Mouse (Mus musculus) liver, adult (tissue): ENCODE results near the gene 1810037I17Rik.
A peak's percentile ranks its signal among the peaks of the same experiment; 100 is the strongest.

Source experiments
- GATA4 ChIP-seq: IDR thresholded peaks from 2 replicates; pipeline ENCODE4 v1.6.1; 2014; ENCODE audit warnings: mild to moderate bottlenecking, low read length; ENCODE audit not compliant: insufficient replicate concordance

Gene 1810037I17Rik

DNA sequence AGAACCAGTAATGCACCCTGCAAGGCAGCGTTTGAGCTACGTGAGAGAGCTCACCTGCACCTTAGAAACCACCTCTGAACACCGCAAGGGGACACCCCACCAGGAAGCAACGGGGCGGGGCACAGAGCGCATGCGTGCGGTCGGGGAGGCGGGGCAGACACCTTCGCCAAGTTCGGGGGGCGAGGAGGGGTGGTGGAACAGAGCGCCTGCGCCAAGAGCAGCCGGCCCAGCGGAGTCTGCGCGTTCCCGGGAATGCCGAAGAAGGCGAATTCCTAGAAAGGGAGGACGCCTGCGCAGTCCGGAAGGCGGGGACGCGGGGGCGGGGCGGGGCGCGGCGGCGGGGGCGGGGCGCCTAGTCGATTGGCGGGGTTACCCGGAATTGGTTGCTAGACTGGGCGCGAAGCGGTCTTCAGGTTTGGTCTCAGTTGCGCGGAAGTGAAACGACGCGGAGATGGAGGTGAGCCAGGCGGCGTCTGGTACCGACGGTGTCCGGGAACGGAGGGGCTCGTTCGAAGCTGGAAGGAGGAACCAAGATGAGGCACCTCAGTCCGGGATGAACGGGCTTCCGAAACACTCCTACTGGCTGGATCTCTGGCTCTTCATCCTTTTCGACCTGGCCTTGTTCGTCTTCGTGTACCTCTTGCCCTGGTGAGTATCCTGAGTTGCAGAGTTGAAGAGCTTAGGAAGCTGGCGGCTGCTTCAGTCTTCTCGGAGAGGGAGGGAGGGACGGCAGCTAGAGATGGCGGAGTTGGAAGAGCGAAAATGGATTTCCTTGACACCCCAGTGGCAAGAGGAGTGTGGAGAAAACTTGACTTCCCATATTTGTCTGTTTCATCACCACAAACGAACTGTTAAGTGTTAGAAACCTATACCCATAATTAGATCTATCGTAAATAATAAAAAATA is at the start of gene 1810037I17Rik:
Gene 1810037I17Rik, plus strand, starts transcription at position 195 of the 906 bp plus-strand sequence.
- TF ChIP-seq GATA4: no peak

- no peak for TF ChIP-seq GATA4
Observed at GRCm38 (mm10) chr3:122876870-122877269, 47.1 kb upstream of the 1810037I17Rik start.

- no peak for TF ChIP-seq GATA4
Observed at GRCm38 (mm10) chr3:122877543-122877942, 46.5 kb upstream of the 1810037I17Rik start.

GRCm38 (mm10) chr3:122878705-122879315 is 45.2 kb upstream of the 1810037I17Rik start:
- no peak for TF ChIP-seq GATA4

GRCm38 (mm10) chr3:122887505-122888301 is 36.3 kb upstream of the 1810037I17Rik start:
- peak; percentile 69; the same call in 1 of the 2 replicates for TF ChIP-seq GATA4

GRCm38 (mm10) chr3:122888371-122888819 is 35.6 kb upstream of the 1810037I17Rik start:
- TF ChIP-seq GATA4: no peak

DNA sequence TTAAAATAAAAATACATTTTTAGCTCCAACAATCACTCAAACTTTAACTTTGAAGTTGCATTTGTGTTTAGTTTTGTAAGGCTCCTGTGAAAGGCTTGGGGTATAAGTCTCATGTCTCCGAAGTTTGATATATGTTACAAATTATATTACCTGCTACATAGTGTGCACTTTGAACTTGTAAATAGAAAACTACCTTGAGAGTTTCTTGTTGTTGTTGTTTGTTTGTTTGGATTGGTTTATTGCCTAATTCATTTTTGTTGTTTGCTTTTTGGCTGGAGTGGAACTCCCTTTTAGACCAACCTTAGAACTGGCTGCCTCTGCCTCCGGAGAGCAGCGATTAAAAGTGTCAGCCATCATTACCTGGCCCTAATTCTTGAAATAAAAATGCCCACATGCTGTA is 29.2 kb upstream of the 1810037I17Rik start, which contains the start of gene Fabp2:
Gene Fabp2, plus strand, starts transcription at position 301 of the 400 bp plus-strand sequence.
- TF ChIP-seq GATA4: no peak

DNA sequence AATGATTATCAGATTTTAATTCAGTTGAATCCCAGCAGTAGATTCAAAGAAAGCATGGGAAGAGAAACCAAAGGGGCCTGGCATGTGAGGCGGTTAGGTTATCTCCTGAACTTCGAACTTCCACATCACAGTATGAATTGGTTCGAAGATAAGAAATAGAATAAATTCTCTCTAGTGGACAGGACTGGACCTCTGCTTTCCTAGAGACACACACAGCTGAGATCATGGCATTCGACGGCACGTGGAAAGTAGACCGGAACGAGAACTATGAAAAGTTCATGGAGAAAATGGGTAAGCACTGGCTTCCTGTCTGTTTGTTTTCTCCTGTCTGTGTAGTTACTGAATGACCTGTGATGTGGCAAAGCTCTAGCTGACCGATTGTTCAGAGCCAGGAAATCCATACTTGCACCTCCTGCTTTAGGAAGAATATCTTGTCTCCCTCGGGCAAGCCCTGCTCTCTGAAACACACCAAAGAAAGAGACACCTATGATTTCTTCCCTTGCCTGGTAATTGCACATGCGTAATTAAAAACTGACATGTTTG is 28.7 kb upstream of the 1810037I17Rik start:
- peak; percentile 87; the same call in 1 of the 2 replicates for TF ChIP-seq GATA4

DNA sequence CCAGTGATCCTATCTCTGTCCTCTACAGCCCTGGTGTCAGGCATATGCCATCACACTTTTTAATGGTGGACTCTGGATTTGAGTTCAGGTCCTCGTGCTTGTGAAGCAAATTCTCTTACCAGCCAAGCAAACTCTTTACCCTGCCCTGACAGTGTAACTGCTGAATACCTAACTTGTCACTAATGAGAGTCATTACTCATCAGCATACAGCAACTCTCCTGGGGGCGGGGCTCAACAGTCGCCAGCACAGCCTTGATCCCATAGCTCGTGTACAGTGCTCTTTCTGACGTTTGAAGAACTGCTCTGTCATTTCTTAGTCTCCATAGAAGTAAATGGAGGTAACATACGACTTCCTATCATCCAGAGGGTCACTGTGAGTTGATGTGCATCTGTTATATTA is 25.7 kb upstream of the 1810037I17Rik start:
- no peak for TF ChIP-seq GATA4

- TF ChIP-seq GATA4: no peak
Observed at GRCm38 (mm10) chr3:122903746-122904433, 20.1 kb upstream of the 1810037I17Rik start.

GRCm38 (mm10) chr3:122907841-122908240 is 16.2 kb upstream of the 1810037I17Rik start:
- TF ChIP-seq GATA4: no peak

DNA sequence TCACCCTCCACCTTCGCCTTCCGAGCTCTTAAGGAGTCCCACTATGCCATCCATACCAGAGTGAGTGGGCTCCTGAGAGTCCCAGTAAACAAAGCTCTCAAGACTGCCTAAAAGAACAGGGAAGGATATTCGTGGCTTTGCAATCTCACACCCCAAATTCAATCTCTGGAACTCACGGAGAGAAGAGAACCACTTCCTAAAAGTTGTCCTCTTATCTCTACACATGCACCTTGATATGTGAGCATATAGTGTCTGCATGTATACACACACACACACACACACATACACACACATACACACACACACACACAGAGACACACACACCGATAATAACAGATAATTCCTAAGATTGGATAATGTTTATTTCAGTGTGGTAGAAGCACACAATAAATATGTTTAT is 8.5 kb upstream of the 1810037I17Rik start:
- no peak for TF ChIP-seq GATA4

DNA sequence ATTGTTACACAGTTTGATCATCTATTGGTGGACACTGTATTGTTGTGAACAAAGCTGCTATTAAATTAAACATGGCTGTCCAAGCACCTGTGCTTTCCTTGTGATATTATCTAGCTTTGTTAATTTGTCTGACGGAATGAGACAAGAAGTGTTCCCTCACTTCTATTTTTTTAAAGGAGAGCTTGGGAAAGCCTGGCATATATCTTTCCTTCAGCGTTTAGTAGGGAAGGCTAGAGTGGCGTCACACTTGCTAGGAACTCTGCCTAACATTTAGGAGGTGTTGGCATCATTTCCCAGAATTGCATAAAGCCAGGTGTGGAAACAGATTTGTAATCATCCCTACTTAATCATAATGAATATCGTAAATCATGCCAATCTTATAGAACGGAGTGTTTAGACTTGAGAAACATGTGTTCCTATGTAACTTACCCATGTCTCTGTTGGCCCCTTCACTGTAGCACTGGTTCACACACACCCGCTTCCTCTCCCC is 7.8 kb upstream of the 1810037I17Rik start:
- no peak for TF ChIP-seq GATA4

DNA sequence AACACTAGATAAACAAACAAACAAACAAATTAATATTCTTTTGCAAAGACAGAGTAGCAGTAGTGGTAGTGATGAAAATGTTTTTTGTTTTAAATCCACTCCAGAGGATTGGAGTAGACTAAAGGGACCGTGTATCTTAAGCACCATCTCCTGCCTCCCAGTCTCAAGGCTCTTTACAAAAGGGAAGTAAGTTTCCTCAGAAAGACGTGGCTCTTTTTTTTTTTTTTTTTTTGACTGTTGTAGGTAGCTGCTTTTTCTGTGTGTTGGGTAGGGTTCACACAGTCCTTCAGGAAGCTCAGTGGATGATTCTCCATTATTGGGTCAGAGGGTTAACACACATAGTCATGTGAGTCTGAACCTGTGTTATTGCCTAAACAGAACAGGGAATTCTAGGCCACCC is 5.3 kb upstream of the 1810037I17Rik start:
- TF ChIP-seq GATA4: no peak
